Mouse (Mus musculus) left cerebral cortex, adult 2 months (tissue): ENCODE data around the gene Zbtb24. TPM values are rescaled to one million over a fixed set of nuclear protein-coding genes. Genes with fewer than 3 reads are reported as not detected.
"Not testable (repeated sequence)": the region's sequence is repeated elsewhere in the genome, so short reads cannot be mapped to it uniquely, and the experiment has no call there.

Source experiments
- DNase-seq, 2 experiments: peaks; one replicate each; pipeline ENCODE4 v3.0.0; 2021 to 2022; ENCODE audit warnings: low spot score in 2 of 2, mixed read lengths in 1 of 2; ENCODE audit errors: extremely low spot score in 1 of 2
- H3K27ac ChIP-seq: fragments of 200-600 bp; 2 replicates; pipeline ENCODE4 v1.8.1; 2022
- H3K4me3 ChIP-seq: fragments of 200-600 bp; 2 replicates; pipeline ENCODE4 v1.8.1; 2022
- CTCF ChIP-seq: fragments of 200-600 bp; IDR thresholded peaks from 2 replicates; pipeline ENCODE4 v1.8.1; 2022; ENCODE audit warnings: antibody characterized with exemption, mild to moderate bottlenecking, moderate library complexity
- intact Hi-C: fragments of 180-260 bp; cut with DNase I; formaldehyde crosslinking; loops from one replicate; pipeline ENCODE4 v1.15.1; 2025
- total RNA-seq, 2 experiments: library from RNA; stranded (reverse); gene quantifications; 2 replicates each; pipeline ENCODE4 v1.2.3; 2021

Gene Zbtb24
- total RNA-seq, 2 experiments from 2014 or later, result 19.6 to 21.2 TPM

GRCm38 (mm10) chr10:41485778-41486177 lies 35.6 kb downstream of the Zbtb24 start:
- intact Hi-C loops, result no loop called here
- DNase-seq, result no peak
- no peak for TF ChIP-seq CTCF
- Histone ChIP-seq H3K27ac (no peak overlapping the region), H3K4me3 (no peak overlapping the region)

GRCm38 (mm10) chr10:41486506-41487170 lies 36.5 kb downstream of the Zbtb24 start:
- intact Hi-C loops, result no loop called here

GRCm38 (mm10) chr10:41488877-41489276 lies 38.7 kb downstream of the Zbtb24 start:
- Histone ChIP-seq H3K27ac (no peak overlapping the region), H3K4me3 (peak overlapping the region; percentile 80; the same call in 1 of the 2 replicates)
- no peak for DNase-seq
- TF ChIP-seq CTCF, result no peak
- intact Hi-C loops, result no loop called here

More at GRCm38 (mm10) chr10:41486506-41487170, 36.5 kb downstream of the Zbtb24 start:
- no peak for TF ChIP-seq CTCF
- Histone ChIP-seq H3K27ac (no peak overlapping the region), H3K4me3 (no peak overlapping the region)
- no peak for DNase-seq

GRCm38 (mm10) chr10:41489294-41489693 lies 39.1 kb downstream of the Zbtb24 start:
- intact Hi-C loops, result no loop called here
- H3K27ac ChIP-seq, result no peak overlapping the region
- no peak for TF ChIP-seq CTCF
- H3K4me3 ChIP-seq, result peak overlapping the region; percentile 80
- DNase-seq, result no peak

GRCm38 (mm10) chr10:41489708-41490517 lies 39.7 kb downstream of the Zbtb24 start, which contains the start of the genes Smpd2 and Ppil6:
Gene Smpd2, minus strand, starts transcription at chr10:41490369.
Gene Ppil6, plus strand, starts transcription at chr10:41490439.
- peak; percentile 93 to 94 for DNase-seq
- TF ChIP-seq CTCF, result peak; percentile 5
- intact Hi-C loops, result loop anchor here (1.0 kb wide), 1 partner anchor 13 kb away; no protein-coding TSS in a partner anchor
- Histone ChIP-seq H3K27ac (peak within 1 kb of the TSS; percentile 84), H3K4me3 (peak within 1 kb of the TSS; percentile 80)

- DNase-seq, result no peak
- intact Hi-C loops, result loop anchor here (1.0 kb wide), 1 partner anchor 13 kb away; no protein-coding TSS in a partner anchor
- TF ChIP-seq CTCF, result no peak
- peak overlapping the region; percentile 83 for H3K27ac ChIP-seq
- H3K4me3 ChIP-seq, result peak overlapping the region; percentile 80
Measured at GRCm38 (mm10) chr10:41490518-41490873, 40.3 kb downstream of the Zbtb24 start.

- DNase-seq, result no peak
- Histone ChIP-seq H3K4me3 (peak overlapping the region; percentile 80), H3K27ac (no peak overlapping the region)
- no peak for TF ChIP-seq CTCF
- intact Hi-C loops, result no loop called here
Measured at GRCm38 (mm10) chr10:41491111-41491510, 40.9 kb downstream of the Zbtb24 start.

- intact Hi-C loops, result loop anchor here (10.0 kb wide), 1 partner anchor 496 kb away; no protein-coding TSS in a partner anchor
Measured at GRCm38 (mm10) chr10:41500941-41501340, 50.8 kb downstream of the Zbtb24 start.

GRCm38 (mm10) chr10:41504996-41505395 lies 54.8 kb downstream of the Zbtb24 start:
- Histone ChIP-seq H3K27ac (no peak overlapping the region), H3K4me3 (no peak overlapping the region)
- intact Hi-C loops, result loop anchor here (10.0 kb wide), 1 partner anchor 500 kb away; no protein-coding TSS in a partner anchor
- DNase-seq, result no peak
- no peak for TF ChIP-seq CTCF

More at GRCm38 (mm10) chr10:41500941-41501340, 50.8 kb downstream of the Zbtb24 start:
- no peak overlapping the region for H3K4me3 ChIP-seq
- no peak for DNase-seq
- no peak for TF ChIP-seq CTCF
- H3K27ac ChIP-seq, result no peak overlapping the region; the same call in 1 of the 2 replicates

GRCm38 (mm10) chr10:41505446-41505845 lies 55.3 kb downstream of the Zbtb24 start:
- DNase-seq, result peak in 1 of 2 experiments; percentile 51
- peak; percentile 75 for TF ChIP-seq CTCF
- H3K27ac ChIP-seq, H3K4me3 ChIP-seq: not testable (repeated sequence)
- intact Hi-C loops, result loop anchor here (10.0 kb wide), 1 partner anchor 501 kb away; no protein-coding TSS in a partner anchor

- Histone ChIP-seq H3K27ac (no peak overlapping the region), H3K4me3 (no peak overlapping the region)
- peak; percentile 55 for TF ChIP-seq CTCF
- DNase-seq, result no peak
- intact Hi-C loops, result loop anchor here (10.0 kb wide), 1 partner anchor 504 kb away; no protein-coding TSS in a partner anchor
Measured at GRCm38 (mm10) chr10:41509160-41509559, 59.0 kb downstream of the Zbtb24 start.

GRCm38 (mm10) chr10:41514301-41514700 lies 64.1 kb downstream of the Zbtb24 start:
- DNase-seq, result no peak
- intact Hi-C loops, result loop anchor here (10.0 kb wide), 1 partner anchor 780 kb away; no protein-coding TSS in a partner anchor
- Histone ChIP-seq H3K4me3 (no peak overlapping the region), H3K27ac (no peak overlapping the region)
- TF ChIP-seq CTCF, result no peak
